Mouse (Mus musculus): ENCODE results near the gene Lats2. TPM values are rescaled to one million over a fixed set of nuclear protein-coding genes. Genes with fewer than 3 reads are reported as not detected.
A peak's percentile ranks its signal among the peaks of the same experiment; 100 is the strongest.

Gene Lats2
- total and polyA plus RNA-seq, 3 experiments = 1.1 to 4.0 (median 1.5) TPM

DNA sequence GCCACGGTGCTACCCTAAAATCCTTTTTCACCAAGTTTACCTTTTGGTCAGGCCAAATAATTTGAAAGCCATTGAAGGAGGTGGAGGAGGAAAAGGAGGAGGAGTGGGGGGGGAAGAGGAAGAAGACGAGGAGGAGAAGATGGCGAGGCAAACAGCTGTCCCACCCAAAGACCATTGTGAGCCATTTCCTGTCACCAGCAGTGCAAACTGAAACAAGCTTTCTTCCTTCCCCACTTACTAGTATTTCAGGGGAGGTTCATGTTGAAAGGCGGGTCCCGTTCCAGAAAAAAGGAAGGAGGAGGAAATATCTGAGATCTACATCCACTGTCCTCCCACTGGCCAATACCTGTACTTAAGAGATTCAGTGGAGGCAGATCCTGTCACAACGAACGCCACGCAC is 28.8 kb downstream of the Lats2 start:
- DNase-seq (ENCODE audit: extremely low read depth) = no peak
- Histone ChIP-seq H3K27me3 (replicated peaks) (no peaks in the 10 kb centered on the region), H3K79me2 (replicated peaks; ENCODE audit: control insufficient read depth, extremely low read depth, insufficient read depth, poor library complexity, severe bottlenecking) (no peaks in the 10 kb centered on the region), H3K4me3 (replicated peaks in 1 of 3; ENCODE audit: low read depth in 2 of 3, low read length in 2 of 3, poor library complexity in 1 of 3) (no peak overlapping the region), H3K9me3 (replicated peaks; ENCODE audit: low read length) (peaks cover 4% of the 10 kb centered on the region), H3K27ac (ENCODE audit: insufficient read depth, low read depth) (peak overlapping the region; percentile 53), H3K36me3 (replicated peaks in 1 of 2; ENCODE audit: control insufficient read depth in 1 of 2, insufficient read depth in 1 of 2, low read length in 1 of 2) (no peaks in the 10 kb centered on the region), H3K4me2 (ENCODE audit: insufficient read depth, low read depth, poor library complexity, severe bottlenecking) (peak overlapping the region; percentile 42), H3K4me1 (ENCODE audit: control insufficient read depth in 1 of 2, insufficient read depth in 2 of 2) (peaks cover 21 to 42% of the 10 kb centered on the region in 2 experiments), H3K9ac (ENCODE audit: insufficient read depth, low read depth) (no peak overlapping the region; the same call in 1 of the 2 replicates)
- in situ Hi-C loops (cut with MboI; ENCODE audit: low pct_ligation_motif_present, low pct_unique_long_range_greater_than_20kb, low sequenced_read_pairs) (no loop called here), dilution Hi-C loops (cut with MboI; ENCODE audit: extremely low pct_ligation_motif_present, extremely low pct_unique_long_range_greater_than_20kb, low sequenced_read_pairs) (no loop called here)
- no peak for TF ChIP-seq HCFC1 (IDR thresholded peaks at IDR 0.05; ENCODE audit: low read depth, low read length)
- TF ChIP-seq TCF12 (IDR thresholded peaks at IDR 0.05; ENCODE audit: low read depth, low read length) = no peak
- no peak for TF ChIP-seq MYC (IDR thresholded peaks at IDR 0.05; ENCODE audit: low read depth, low read length)
- TF ChIP-seq MAFK (IDR thresholded peaks at IDR 0.05; ENCODE audit: insufficient replicate concordance, low read length) = no peak
- no peak for TF ChIP-seq CHD1 (IDR thresholded peaks at IDR 0.05; ENCODE audit: low read depth, low read length)
- TF ChIP-seq NRF1 (IDR thresholded peaks at IDR 0.05; ENCODE audit: low read depth, low read length) = no peak
- TF ChIP-seq IRF4 (IDR thresholded peaks at IDR 0.05; ENCODE audit: low read depth, low read length) = no peak
- no peak for TF ChIP-seq POLR2AphosphoS2 (IDR thresholded peaks at IDR 0.05; ENCODE audit: low read depth, low read length)
- no peak for TF ChIP-seq BHLHE40 (IDR thresholded peaks at IDR 0.05; ENCODE audit: low read depth, low read length)
- TF ChIP-seq E2F4 (IDR thresholded peaks at IDR 0.05; ENCODE audit: insufficient replicate concordance, low read depth, low read length) = no peak
- TF ChIP-seq CHD2 (IDR thresholded peaks at IDR 0.05; ENCODE audit: low read length) = no peak
- TF ChIP-seq JUN (IDR thresholded peaks at IDR 0.05; ENCODE audit: insufficient read depth, low read depth, low read length) = no peak
- TF ChIP-seq SIN3A (IDR thresholded peaks at IDR 0.05; ENCODE audit: low read length) = no peak
- TF ChIP-seq CTCF (conservative IDR thresholded peaks at IDR 0.05 in 1 of 2, IDR thresholded peaks at IDR 0.05 in 1 of 2; ENCODE audit: low read depth in 2 of 2, low read length in 2 of 2) = no peak
- TF ChIP-seq USF1 (IDR thresholded peaks at IDR 0.05; ENCODE audit: low read depth, low read length) = no peak

DNA sequence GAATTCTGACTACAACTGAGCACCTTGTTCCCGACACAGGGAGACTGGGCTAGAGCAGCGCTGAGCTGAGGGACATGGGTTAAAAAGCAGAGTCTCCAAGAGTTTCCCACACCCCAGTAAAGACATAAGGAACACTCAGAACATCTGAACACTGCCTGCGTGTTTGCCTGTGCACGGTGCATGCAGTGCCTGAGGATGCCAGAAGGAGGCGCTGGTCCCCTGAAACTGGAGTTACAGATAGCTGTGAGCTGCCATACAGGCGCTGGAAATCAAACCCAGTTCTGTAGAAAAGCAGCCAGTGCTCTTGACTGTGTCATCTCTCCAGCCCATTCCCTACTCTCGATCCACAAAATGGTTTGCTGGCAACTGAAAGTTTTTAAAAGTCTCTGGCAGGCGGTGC is 32.0 kb downstream of the Lats2 start:
- DNase-seq (ENCODE audit: extremely low read depth) = no peak
- H3K9ac ChIP-seq (ENCODE audit: insufficient read depth, low read depth) = no peak overlapping the region
- dilution Hi-C loops (cut with MboI; ENCODE audit: extremely low pct_ligation_motif_present, extremely low pct_unique_long_range_greater_than_20kb, low sequenced_read_pairs) (no loop called here), in situ Hi-C loops (cut with MboI; ENCODE audit: low pct_ligation_motif_present, low pct_unique_long_range_greater_than_20kb, low sequenced_read_pairs) (no loop called here)
- no peak overlapping the region for H3K4me3 ChIP-seq (replicated peaks in 1 of 3; ENCODE audit: low read depth in 2 of 3, low read length in 2 of 3, poor library complexity in 1 of 3)
- no peak overlapping the region for H3K27ac ChIP-seq (ENCODE audit: insufficient read depth, low read depth)
- H3K36me3 ChIP-seq (replicated peaks in 1 of 2; ENCODE audit: control insufficient read depth in 1 of 2, insufficient read depth in 1 of 2, low read length in 1 of 2) = no peaks in the 10 kb centered on the region
- no peak overlapping the region for H3K4me2 ChIP-seq (ENCODE audit: insufficient read depth, low read depth, poor library complexity, severe bottlenecking)
- TF ChIP-seq SMC3 (IDR thresholded peaks at IDR 0.05; ENCODE audit: low read depth, low read length) (peak; percentile 43), UBTF (IDR thresholded peaks at IDR 0.05; ENCODE audit: low read depth, low read length) (no peak), CTCF (conservative IDR thresholded peaks at IDR 0.05 in 1 of 2, IDR thresholded peaks at IDR 0.05 in 1 of 2; ENCODE audit: low read depth in 2 of 2, low read length in 2 of 2) (peak; percentile 47 to 54; a peak in 2 of 4 replicates), RAD21 (IDR thresholded peaks at IDR 0.05; ENCODE audit: low read depth, low read length) (peak; percentile 44), SIN3A (IDR thresholded peaks at IDR 0.05; ENCODE audit: low read length) (no peak)
- H3K9me3 ChIP-seq (replicated peaks; ENCODE audit: low read length) = peaks cover 4% of the 10 kb centered on the region
- no peaks in the 10 kb centered on the region for H3K27me3 ChIP-seq (replicated peaks)
- H3K79me2 ChIP-seq (replicated peaks; ENCODE audit: control insufficient read depth, extremely low read depth, insufficient read depth, poor library complexity, severe bottlenecking) = no peaks in the 10 kb centered on the region
- peaks cover 17 to 20% of the 10 kb centered on the region in 2 experiments for H3K4me1 ChIP-seq (ENCODE audit: control insufficient read depth in 1 of 2, insufficient read depth in 2 of 2)

All from CH12.LX (cell line).